Mouse (Mus musculus) small intestine, adult 2 months (tissue): Measurements from ENCODE around the gene Plcd3. TPM values are rescaled to one million over a fixed set of nuclear protein-coding genes. Genes with fewer than 3 reads are reported as not detected.

Experiments
- H3K27ac ChIP-seq: fragments of 200-500 bp; 2 replicates; pipeline ENCODE4 v1.5.1; 2012; ENCODE audit warnings: low read depth, low read length, control low read depth, inconsistent platforms; ENCODE audit not compliant: insufficient read depth
- H3K27me3 ChIP-seq: fragments of 200-500 bp; 2 replicates; pipeline ENCODE4 v1.6.1; 2012; ENCODE audit warnings: mild to moderate bottlenecking, moderate library complexity, low read length, inconsistent platforms; ENCODE audit not compliant: control insufficient read depth, insufficient read depth
- H3K36me3 ChIP-seq: fragments of 200-500 bp; 2 replicates; pipeline ENCODE4 v1.6.1; 2012; ENCODE audit warnings: mild to moderate bottlenecking, low read length, control low read depth, inconsistent platforms; ENCODE audit not compliant: control insufficient read depth, insufficient read depth
- H3K4me1 ChIP-seq: fragments of 200-500 bp; 2 replicates; pipeline ENCODE4 v1.6.1; 2012; ENCODE audit warnings: low read length, inconsistent platforms, mixed read lengths; ENCODE audit not compliant: control insufficient read depth, insufficient read depth, insufficient read length
- H3K4me3 ChIP-seq: fragments of 200-500 bp; 2 replicates; pipeline ENCODE4 v1.5.1; 2012; ENCODE audit warnings: low read depth, mild to moderate bottlenecking, control low read depth, inconsistent platforms, low read length, moderate library complexity
- CTCF ChIP-seq: fragments of 200-500 bp; IDR thresholded peaks from 2 replicates; pipeline ENCODE4 v1.5.1; 2012; ENCODE audit warnings: low read depth, mild to moderate bottlenecking, control low read depth, inconsistent platforms, low read length, moderate library complexity, mixed read lengths; ENCODE audit not compliant: insufficient replicate concordance, insufficient read length; ENCODE audit errors: extremely low read depth
- POLR2A ChIP-seq: fragments of 200-500 bp; IDR thresholded peaks from 2 replicates; pipeline ENCODE4 v1.6.1; 2012; ENCODE audit warnings: low read depth, mild to moderate bottlenecking, control low read depth, inconsistent platforms, low read length, moderate library complexity
- WGBS: fragments of 180-500 bp; shearing (Covaris S2); methylation state at CpG from one replicate; pipeline ENCODE4 v1.1.7; 2018; 5-methylcytosine and 5-hydroxymethylcytosine counted together
- polyA plus RNA-seq: library from polyadenylated mRNA; depleted of rRNA; stranded (reverse); fragments of >200 nt; gene quantifications from 2 replicates; pipeline ENCODE4 v1.2.3, GENCODE M21; 2012

Gene Plcd3
- polyA plus RNA-seq, 1 experiment, result 3.1 TPM

- TF ChIP-seq CTCF (no peak), POLR2A (no peak)
- Histone ChIP-seq H3K27me3 (no peaks in the 10 kb centered on the region), H3K4me3 (no peak overlapping the region), H3K36me3 (no peaks in the 10 kb centered on the region), H3K27ac (no peak overlapping the region), H3K4me1 (peaks cover 13% of the 10 kb centered on the region)
- 86% methylated on average over 8 of the region's 8 CpGs for WGBS
Observed at GRCm38 (mm10) chr11:103076581-103076980, 24.9 kb downstream of the Plcd3 start.

GRCm38 (mm10) chr11:103076010-103076409, 25.4 kb downstream of the Plcd3 start:
- no peak overlapping the region for H3K27ac ChIP-seq
- H3K36me3 ChIP-seq, result no peaks in the 10 kb centered on the region
- 74% methylated on average over 7 of the region's 7 CpGs for WGBS
- no peaks in the 10 kb centered on the region for H3K27me3 ChIP-seq
- no peak overlapping the region for H3K4me3 ChIP-seq
- TF ChIP-seq POLR2A (no peak), CTCF (no peak)
- peaks cover 13% of the 10 kb centered on the region for H3K4me1 ChIP-seq

GRCm38 (mm10) chr11:103074796-103075323, 26.6 kb downstream of the Plcd3 start:
- Histone ChIP-seq H3K27ac (no peak overlapping the region), H3K27me3 (no peaks in the 10 kb centered on the region), H3K4me3 (no peak overlapping the region), H3K4me1 (peaks cover 6% of the 10 kb centered on the region; the same call in 1 of the 2 replicates), H3K36me3 (peaks cover 8% of the 10 kb centered on the region; the same call in 1 of the 2 replicates)
- TF ChIP-seq POLR2A (no peak), CTCF (no peak)
- WGBS, result 58% methylated on average over 10 of the region's 10 CpGs

GRCm38 (mm10) chr11:103074121-103074650, 27.3 kb downstream of the Plcd3 start:
- Histone ChIP-seq H3K4me1 (peaks cover 6% of the 10 kb centered on the region; the same call in 1 of the 2 replicates), H3K4me3 (no peak overlapping the region), H3K27me3 (no peaks in the 10 kb centered on the region), H3K27ac (no peak overlapping the region), H3K36me3 (peaks cover 10% of the 10 kb centered on the region)
- TF ChIP-seq CTCF (no peak), POLR2A (no peak)
- 81% methylated on average over 10 of the region's 10 CpGs for WGBS

GRCm38 (mm10) chr11:103073671-103074070, 27.8 kb downstream of the Plcd3 start:
- 86% methylated on average over 7 of the region's 7 CpGs for WGBS
- Histone ChIP-seq H3K27me3 (no peaks in the 10 kb centered on the region), H3K27ac (no peak overlapping the region), H3K36me3 (peaks cover 16% of the 10 kb centered on the region), H3K4me3 (no peak overlapping the region), H3K4me1 (peaks cover 6% of the 10 kb centered on the region; the same call in 1 of the 2 replicates)
- TF ChIP-seq CTCF, result no peak
- TF ChIP-seq POLR2A, result no peak

GRCm38 (mm10) chr11:103070322-103070880, 31.1 kb downstream of the Plcd3 start:
- Histone ChIP-seq H3K27me3 (no peaks in the 10 kb centered on the region), H3K4me3 (no peak overlapping the region), H3K4me1 (peaks cover 3% of the 10 kb centered on the region; the same call in 1 of the 2 replicates), H3K36me3 (peaks cover 41% of the 10 kb centered on the region), H3K27ac (no peak overlapping the region)
- TF ChIP-seq POLR2A, result no peak
- no peak for TF ChIP-seq CTCF
- WGBS, result 95% methylated on average over 10 of the region's 10 CpGs

GRCm38 (mm10) chr11:103069731-103070130, 31.7 kb downstream of the Plcd3 start:
- TF ChIP-seq POLR2A (no peak), CTCF (no peak)
- no peaks in the 10 kb centered on the region for H3K27me3 ChIP-seq
- peaks cover 46% of the 10 kb centered on the region for H3K36me3 ChIP-seq
- H3K4me1 ChIP-seq, result peaks cover 3% of the 10 kb centered on the region; the same call in 1 of the 2 replicates
- H3K27ac ChIP-seq, result no peak overlapping the region
- 95% methylated on average over 2 of the region's 2 CpGs for WGBS
- H3K4me3 ChIP-seq, result no peak overlapping the region
